Mouse (Mus musculus) myocyte (in vitro differentiated cells): ENCODE data around the gene Kazn. TPM values are rescaled to one million over a fixed set of nuclear protein-coding genes. Genes with fewer than 3 reads are reported as not detected.

Experiments
- H3K27me3 ChIP-seq: one replicate; pipeline ENCODE4 v1.6.1; 2011; ENCODE audit not compliant: control insufficient read depth, insufficient read depth, insufficient read length
- H3K36me3 ChIP-seq: one replicate; pipeline ENCODE4 v1.6.1; 2011; ENCODE audit not compliant: control insufficient read depth, insufficient read depth
- H3K4me2 ChIP-seq: one replicate; pipeline ENCODE4 v1.6.1; 2011; ENCODE audit warnings: low read depth, control low read depth
- H3K4me3 ChIP-seq: one replicate; pipeline ENCODE4 v1.5.1; 2011; ENCODE audit warnings: mild to moderate bottlenecking, control low read depth, moderate library complexity
- H3K79me2 ChIP-seq: one replicate; pipeline ENCODE4 v1.6.1; 2011; ENCODE audit not compliant: control insufficient read depth, insufficient read depth
- H3ac ChIP-seq: one replicate; pipeline ENCODE4 v1.6.1; 2011; ENCODE audit not compliant: control insufficient read depth, insufficient read length
- CEBPB ChIP-seq: IDR thresholded peaks from 2 replicates; pipeline ENCODE4 v1.6.1; 2011; ENCODE audit warnings: mild to moderate bottlenecking, moderate library complexity; ENCODE audit not compliant: poor library complexity, insufficient read depth, severe bottlenecking
- E2F4 ChIP-seq: IDR thresholded peaks from one replicate; pipeline ENCODE4 v1.6.1; 2011; ENCODE audit warnings: mild to moderate bottlenecking, control low read depth, moderate library complexity; ENCODE audit not compliant: insufficient read depth
- MAX ChIP-seq: IDR thresholded peaks from one replicate; pipeline ENCODE4 v1.6.1; 2011; ENCODE audit warnings: low read depth, mild to moderate bottlenecking, control low read depth
- MYOD1 ChIP-seq, 3 experiments: IDR thresholded peaks; one replicate each; pipeline ENCODE4 v1.6.1; 2011; ENCODE audit warnings: control low read depth in 2 of 3, low read depth in 2 of 3, mild to moderate bottlenecking in 2 of 3, moderate library complexity in 1 of 3; ENCODE audit not compliant: insufficient read length in 2 of 3, control insufficient read depth in 1 of 3
- MYOG ChIP-seq, 3 experiments: IDR thresholded peaks; one replicate each; pipeline ENCODE4 v1.6.1; 2011; ENCODE audit warnings: control low read depth in 2 of 3, low read depth in 2 of 3, mild to moderate bottlenecking in 2 of 3; ENCODE audit not compliant: insufficient read length in 2 of 3, control insufficient read depth in 1 of 3, insufficient read depth in 1 of 3
- POLR2A ChIP-seq: IDR thresholded peaks from one replicate; pipeline ENCODE4 v1.6.1; 2011; ENCODE audit warnings: low read depth, mild to moderate bottlenecking, control low read depth, moderate library complexity; ENCODE audit not compliant: insufficient read length
- POLR2AphosphoS2 ChIP-seq: IDR thresholded peaks from one replicate; pipeline ENCODE4 v1.6.1; 2011; ENCODE audit warnings: low read depth, control low read depth; ENCODE audit not compliant: insufficient read length
- REST ChIP-seq: IDR thresholded peaks from one replicate; pipeline ENCODE4 v1.6.1; 2011; ENCODE audit warnings: mild to moderate bottlenecking, control low read depth, moderate library complexity; ENCODE audit not compliant: insufficient read depth, insufficient read length
- SRF ChIP-seq: IDR thresholded peaks from one replicate; pipeline ENCODE4 v1.6.1; 2011; ENCODE audit warnings: low read depth; ENCODE audit not compliant: control insufficient read depth, insufficient read length
- TCF12 ChIP-seq: IDR thresholded peaks from one replicate; pipeline ENCODE4 v1.6.1; 2011; ENCODE audit warnings: mild to moderate bottlenecking, control low read depth; ENCODE audit not compliant: poor library complexity, insufficient read depth, severe bottlenecking
- TCF3 ChIP-seq: IDR thresholded peaks from one replicate; pipeline ENCODE4 v1.6.1; 2011; ENCODE audit warnings: low read depth, control low read depth; ENCODE audit not compliant: insufficient read length
- USF1 ChIP-seq: IDR thresholded peaks from one replicate; pipeline ENCODE4 v1.6.1; 2011; ENCODE audit warnings: low read depth, mild to moderate bottlenecking, control low read depth, moderate library complexity
- polyA plus RNA-seq: library from polyadenylated mRNA; unstranded; fragments of >200 nt; fragmentation: generic; extraction: Trizol; gene quantifications from one replicate; pipeline ENCODE4 v1.2.1, GENCODE M21; 2012; ENCODE audit warnings: missing spikeins

Kazn gene
- polyA plus RNA-seq, 1 experiment: not detected

DNA sequence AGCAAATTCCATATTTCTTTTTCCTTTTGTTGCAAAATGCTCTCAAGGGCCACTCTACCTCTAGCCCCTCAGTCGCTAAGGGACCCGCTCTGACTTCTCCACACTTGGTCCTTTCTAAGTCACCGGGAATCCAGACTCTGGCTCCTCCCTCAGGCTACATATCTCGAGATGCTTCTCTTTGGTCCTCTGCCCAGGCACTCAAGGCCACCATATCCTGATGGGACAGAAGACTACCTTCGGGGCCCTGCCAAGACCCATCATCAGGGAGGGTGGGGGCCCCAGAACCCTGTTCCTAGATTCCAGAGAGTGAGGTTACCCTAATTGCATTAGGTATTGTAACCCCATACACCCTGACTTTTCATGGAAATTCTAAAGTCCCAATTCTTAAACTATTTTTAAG is 73.8 kb downstream of the Kazn start:
- Histone ChIP-seq H3K4me3 (no peak overlapping the region), H3K4me2 (no peak overlapping the region), H3ac (no peak overlapping the region), H3K79me2 (no peaks in the 10 kb centered on the region), H3K36me3 (no peaks in the 10 kb centered on the region), H3K27me3 (no peaks in the 10 kb centered on the region)
- TF ChIP-seq POLR2AphosphoS2 (no peak), TCF3 (no peak), POLR2A (no peak), MAX (no peak), USF1 (no peak), SRF (no peak), REST (no peak), MYOD1 (IDR thresholded peaks at IDR 0.05; ENCODE audit: control insufficient read depth in 1 of 3, insufficient read length in 2 of 3, low read depth in 2 of 3) (no peak), MYOG (IDR thresholded peaks at IDR 0.05; ENCODE audit: control insufficient read depth in 1 of 3, insufficient read depth in 1 of 3, insufficient read length in 2 of 3, low read depth in 2 of 3) (no peak), CEBPB (no peak), E2F4 (no peak), TCF12 (no peak)

DNA sequence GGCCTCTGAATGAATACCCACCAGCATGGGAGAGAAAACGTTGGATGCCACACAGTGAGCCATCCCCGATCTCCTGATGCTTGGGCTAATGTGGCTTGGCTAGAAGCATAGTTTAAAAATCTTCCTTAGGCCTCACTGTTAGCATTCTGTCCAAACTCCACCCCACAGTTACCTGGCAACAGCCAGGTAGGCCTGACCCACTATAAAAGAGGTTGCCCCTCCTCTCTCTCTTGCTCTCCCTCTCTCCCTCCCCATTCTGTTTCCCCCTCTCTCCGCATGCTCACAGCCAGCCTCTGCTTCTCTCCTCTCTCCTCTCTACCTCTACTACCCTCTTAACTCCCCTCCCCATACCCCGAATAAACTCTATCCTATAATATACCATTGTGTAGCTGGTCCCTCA is 74.8 kb downstream of the Kazn start:
- no peaks in the 10 kb centered on the region for H3K27me3 ChIP-seq
- no peak for TF ChIP-seq CEBPB
- TF ChIP-seq TCF3: no peak
- TF ChIP-seq MYOD1 (IDR thresholded peaks at IDR 0.05; ENCODE audit: control insufficient read depth in 1 of 3, insufficient read length in 2 of 3, low read depth in 2 of 3): no peak
- no peak for TF ChIP-seq MYOG (IDR thresholded peaks at IDR 0.05; ENCODE audit: control insufficient read depth in 1 of 3, insufficient read depth in 1 of 3, insufficient read length in 2 of 3, low read depth in 2 of 3)
- TF ChIP-seq SRF: no peak
- TF ChIP-seq POLR2A: no peak
- no peak for TF ChIP-seq USF1
- no peak for TF ChIP-seq MAX
- no peak for TF ChIP-seq E2F4
- no peak for TF ChIP-seq POLR2AphosphoS2
- TF ChIP-seq REST: no peak
- no peak for TF ChIP-seq TCF12
- no peak overlapping the region for H3ac ChIP-seq
- no peaks in the 10 kb centered on the region for H3K36me3 ChIP-seq
- no peaks in the 10 kb centered on the region for H3K79me2 ChIP-seq
- no peak overlapping the region for H3K4me3 ChIP-seq
- no peak overlapping the region for H3K4me2 ChIP-seq

DNA sequence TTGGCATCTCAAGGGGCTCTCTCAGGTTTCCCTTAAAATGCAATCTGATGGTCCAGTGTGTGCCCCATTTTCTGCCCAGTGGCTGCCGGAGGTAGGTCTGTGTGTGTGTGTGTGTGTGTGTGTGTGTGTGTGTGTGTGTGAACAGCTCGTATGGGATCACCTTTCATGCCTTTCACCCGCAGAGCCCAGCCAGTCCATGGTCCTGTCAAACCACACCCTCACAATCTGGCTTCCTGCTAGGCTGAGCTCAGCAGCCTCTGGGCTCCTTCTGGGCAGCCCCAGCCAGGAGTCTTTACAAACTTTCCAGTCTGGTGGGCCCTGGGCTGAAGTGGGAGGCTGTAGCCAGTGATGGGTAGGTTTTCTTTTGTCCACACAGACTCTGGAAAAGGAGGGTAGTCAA is 75.3 kb downstream of the Kazn start:
- H3K27me3 ChIP-seq: no peaks in the 10 kb centered on the region
- TF ChIP-seq E2F4 (no peak), SRF (no peak), POLR2A (no peak), TCF12 (no peak), MAX (no peak), MYOD1 (IDR thresholded peaks at IDR 0.05; ENCODE audit: control insufficient read depth in 1 of 3, insufficient read length in 2 of 3, low read depth in 2 of 3) (no peak), MYOG (IDR thresholded peaks at IDR 0.05; ENCODE audit: control insufficient read depth in 1 of 3, insufficient read depth in 1 of 3, insufficient read length in 2 of 3, low read depth in 2 of 3) (no peak), TCF3 (no peak), CEBPB (no peak), REST (no peak), POLR2AphosphoS2 (no peak), USF1 (no peak)
- no peak overlapping the region for H3K4me2 ChIP-seq
- no peaks in the 10 kb centered on the region for H3K79me2 ChIP-seq
- no peak overlapping the region for H3K4me3 ChIP-seq
- no peak overlapping the region for H3ac ChIP-seq
- no peaks in the 10 kb centered on the region for H3K36me3 ChIP-seq

DNA sequence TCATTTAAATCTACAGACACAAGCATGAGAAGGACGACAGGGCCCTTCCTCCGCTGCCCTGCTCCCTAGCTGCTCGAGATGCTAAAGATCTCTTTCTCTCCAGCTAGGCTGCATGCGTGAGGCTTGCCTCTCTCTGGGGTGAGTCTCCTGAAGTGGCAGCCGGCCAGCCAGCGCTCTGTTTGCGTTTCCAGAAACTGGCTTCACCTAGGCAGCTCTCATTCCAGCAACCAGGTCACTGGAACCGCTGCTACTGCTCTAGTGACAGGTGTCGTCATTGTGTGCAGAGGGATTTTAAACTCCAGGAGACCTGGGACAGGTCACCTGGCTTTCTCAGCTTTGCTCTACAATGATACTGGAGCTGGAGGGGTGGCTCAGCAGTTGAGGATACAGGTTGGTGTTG is 76.5 kb downstream of the Kazn start:
- H3K27me3 ChIP-seq: no peaks in the 10 kb centered on the region
- H3K4me3 ChIP-seq: no peak overlapping the region
- H3K4me2 ChIP-seq: no peak overlapping the region
- H3K79me2 ChIP-seq: no peaks in the 10 kb centered on the region
- H3ac ChIP-seq: no peak overlapping the region
- TF ChIP-seq TCF12: no peak
- TF ChIP-seq CEBPB: no peak
- no peak for TF ChIP-seq POLR2A
- TF ChIP-seq POLR2AphosphoS2: no peak
- TF ChIP-seq MAX: no peak
- no peak for TF ChIP-seq USF1
- no peak for TF ChIP-seq REST
- TF ChIP-seq E2F4: no peak
- TF ChIP-seq TCF3: no peak
- no peak for TF ChIP-seq MYOG (IDR thresholded peaks at IDR 0.05; ENCODE audit: control insufficient read depth in 1 of 3, insufficient read depth in 1 of 3, insufficient read length in 2 of 3, low read depth in 2 of 3)
- TF ChIP-seq SRF: no peak
- no peak for TF ChIP-seq MYOD1 (IDR thresholded peaks at IDR 0.05; ENCODE audit: control insufficient read depth in 1 of 3, insufficient read length in 2 of 3, low read depth in 2 of 3)
- H3K36me3 ChIP-seq: no peaks in the 10 kb centered on the region

DNA sequence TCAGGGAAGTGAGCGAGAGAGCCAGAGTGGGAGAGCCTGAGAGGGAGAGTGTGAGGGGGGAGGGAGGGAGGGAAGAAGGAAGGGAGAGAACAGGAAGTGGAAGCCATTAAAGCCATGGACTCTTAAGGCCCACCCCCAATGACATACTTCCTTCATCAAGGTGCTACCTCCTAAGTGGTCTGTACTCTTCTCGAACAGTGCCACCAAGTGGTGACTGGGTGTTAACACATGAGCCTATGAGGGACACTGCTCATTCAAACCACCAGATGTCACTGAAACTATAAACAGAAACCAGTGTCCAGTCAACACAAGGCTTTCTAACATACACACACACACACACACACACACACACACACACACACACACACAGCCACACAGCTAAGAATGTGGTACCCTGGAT is 77.1 kb downstream of the Kazn start:
- H3K27me3 ChIP-seq: no peaks in the 10 kb centered on the region
- no peak overlapping the region for H3ac ChIP-seq
- TF ChIP-seq POLR2A: no peak
- H3K79me2 ChIP-seq: no peaks in the 10 kb centered on the region
- no peaks in the 10 kb centered on the region for H3K36me3 ChIP-seq
- H3K4me2 ChIP-seq: no peak overlapping the region
- H3K4me3 ChIP-seq: no peak overlapping the region
